Mouse (Mus musculus) limb, embryonic 10.5 days (tissue): ENCODE results near the gene Pigc. TPM values are rescaled to one million over a fixed set of nuclear protein-coding genes. Genes with fewer than 3 reads are reported as not detected.

Experiments
- DNase-seq: peaks from one replicate; pipeline ENCODE4 v3.0.0-alpha.2; 2017; ENCODE audit warnings: low spot score
- H3K27ac ChIP-seq: fragments of 300-500 bp; sonication (generic); 2 replicates; pipeline ENCODE4 v1.5.1; 2016; ENCODE audit warnings: mild to moderate bottlenecking
- H3K27me3 ChIP-seq: fragments of 300-500 bp; sonication (generic); 2 replicates; pipeline ENCODE4 v1.6.1; 2016; ENCODE audit warnings: low read depth, mild to moderate bottlenecking; ENCODE audit not compliant: poor library complexity, severe bottlenecking
- H3K36me3 ChIP-seq: fragments of 300-500 bp; sonication (generic); 2 replicates; pipeline ENCODE4 v1.6.1; 2016; ENCODE audit warnings: mild to moderate bottlenecking, moderate library complexity
- H3K4me1 ChIP-seq: fragments of 300-500 bp; sonication (generic); 2 replicates; pipeline ENCODE4 v1.6.1; 2016
- H3K4me3 ChIP-seq: fragments of 300-500 bp; sonication (generic); 2 replicates; pipeline ENCODE4 v1.5.1; 2016; ENCODE audit warnings: mild to moderate bottlenecking, moderate library complexity
- H3K9me3 ChIP-seq: fragments of 300-500 bp; sonication (generic); replicated peaks from 2 replicates; pipeline ENCODE4 v1.6.1; 2016; ENCODE audit warnings: mild to moderate bottlenecking
- WGBS: fragments of 180-500 bp; shearing (Covaris S2); methylation state at CpG from one replicate; pipeline ENCODE4 v1.1.7; 2016; 5-methylcytosine and 5-hydroxymethylcytosine counted together
- polyA plus RNA-seq: library from polyadenylated mRNA; unstranded; fragments of >200 nt; fragmentation: Nextera tagmentation; extraction: Ambion mirVana; gene quantifications from 2 replicates; pipeline ENCODE4 v1.2.1, GENCODE M21; 2016

The Pigc gene
- polyA plus RNA-seq, 1 experiment from 2014 or later = 39.9 TPM

- peak overlapping the region; percentile 96 for H3K27ac ChIP-seq
- no peak for DNase-seq
- no peaks in the 10 kb centered on the region for H3K9me3 ChIP-seq
- no peaks in the 10 kb centered on the region for H3K36me3 ChIP-seq
- no peaks in the 10 kb centered on the region for H3K27me3 ChIP-seq
- peaks cover 99% of the 10 kb centered on the region for H3K4me1 ChIP-seq
- no peak overlapping the region for H3K4me3 ChIP-seq
- 23% methylated on average over 4 of the region's 4 CpGs for WGBS
These were observed 51.8 kb downstream of the Pigc start for GRCm38 (mm10) chr1:162020766-162021165.

Other genes starting within 250 kb of the Pigc start
- gene Fasl, start 180.7 kb upstream of the Pigc start, polyA plus RNA-seq = not detected in 2 replicates
- 25.6 and 30.3 TPM in 2 replicates for gene Suco, start 92.5 kb upstream of the Pigc start, polyA plus RNA-seq
- gene 4930558K02Rik, start 10.4 kb downstream of the Pigc start, polyA plus RNA-seq = not detected in 2 replicates